In the genomic region with DNA sequence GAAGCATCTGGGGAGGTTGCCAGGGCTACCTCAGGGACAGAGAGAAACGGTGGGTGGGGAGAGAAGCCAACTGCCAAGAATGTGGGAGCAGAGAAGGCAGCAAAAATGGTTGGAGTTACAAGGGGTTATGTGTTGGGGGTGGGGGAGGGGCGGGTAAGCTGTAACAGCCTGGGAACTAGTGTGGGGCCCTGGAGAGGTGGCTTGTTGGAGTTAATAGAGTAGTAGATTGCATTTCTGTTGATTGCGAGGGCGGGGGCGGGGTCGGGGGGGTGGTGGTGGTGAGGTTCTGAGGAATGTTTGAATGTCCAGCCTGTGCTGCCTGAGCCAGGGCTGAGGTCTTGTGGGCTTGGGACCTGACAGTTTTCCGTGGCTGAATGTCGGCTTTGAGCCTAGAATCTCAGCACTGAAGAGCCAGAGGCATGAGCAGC, we compare ENCODE assay signal across 9 mouse cellular contexts. TPM values are rescaled to one million over a fixed set of nuclear protein-coding genes. Genes with fewer than 3 reads are reported as not detected.
DNase-seq lines count a peak whose midpoint lies in the region; ATAC-seq lines count a peak whose summit lies in the region.
"Had no signal": no experiment of that assay in that cellular context is flagged by ENCODE, and none has a peak within 500 bp of the region (broad histone marks: within the 10 kb centered on the region; RNA-seq: fewer than 3 reads in every experiment).

No protein-coding gene starts in this region.

- H3K36me3 ChIP-seq in hindbrain, embryonic 15.5 days, result peaks cover 5% of the 10 kb centered on the region
- H3K36me3 ChIP-seq in neural tube, embryonic 12.5 days, result peaks cover 5% of the 10 kb centered on the region

- no peak overlapping the region for H3K9ac ChIP-seq in hindbrain, embryonic 15.5 days
- H3K9ac ChIP-seq in neural tube, embryonic 12.5 days, result no peak overlapping the region

- no peaks in the 10 kb centered on the region for H3K27me3 ChIP-seq in hindbrain, embryonic 15.5 days
- no peaks in the 10 kb centered on the region for H3K27me3 ChIP-seq in neural tube, embryonic 12.5 days (replicated peaks)
- H3K27me3 ChIP-seq: megakaryocyte, embryonic 14.5 days had no signal

- peak; percentile 8 for DNase-seq in layer of hippocampus, adult 9-11 months
- no peak for DNase-seq in layer of hippocampus, adult 9-10 months (ENCODE audit: low spot score)
- peak; percentile 53 for DNase-seq in embryo, embryonic 11 days
- no peak for DNase-seq in spleen, adult 12 weeks (ENCODE audit: low spot score)
- no peak for DNase-seq in adrenal gland, postnatal 14 days
- no peak for DNase-seq in spleen, postnatal 36 days (ENCODE audit: low spot score in 2 of 2)

- peaks cover 19% of the 10 kb centered on the region for H3K4me1 ChIP-seq in hindbrain, embryonic 15.5 days (replicated peaks)
- peaks cover 12% of the 10 kb centered on the region for H3K4me1 ChIP-seq in neural tube, embryonic 12.5 days

- peak overlapping the region; percentile 25 for H3K27ac ChIP-seq in hindbrain, embryonic 15.5 days (replicated peaks)
- no peak overlapping the region for H3K27ac ChIP-seq in neural tube, embryonic 12.5 days

- peak; percentile 77 for ATAC-seq in hindbrain, embryonic 15.5 days (ENCODE audit: low FRiP score, low read depth)
- ATAC-seq in neural tube, embryonic 12.5 days (ENCODE audit: low FRiP score, low read depth), result peak; percentile 67

- H3K4me3 ChIP-seq in hindbrain, embryonic 15.5 days, result no peak overlapping the region
- H3K4me3 ChIP-seq in neural tube, embryonic 12.5 days, result no peak overlapping the region
- H3K4me3 ChIP-seq: megakaryocyte, embryonic 14.5 days had no signal

- WGBS in hindbrain, embryonic 15.5 days, result 37% methylated on average over 8 of the region's 8 CpGs
- 17% methylated on average over 8 of the region's 8 CpGs for WGBS in neural tube, embryonic 12.5 days

- H3K4me2 ChIP-seq in hindbrain, embryonic 15.5 days, result peak overlapping the region; percentile 7; the same call in 1 of the 2 replicates
- H3K4me2 ChIP-seq in neural tube, embryonic 12.5 days (replicated peaks), result peak overlapping the region; percentile 31; the same call in 1 of the 2 replicates

- H3K9me3 ChIP-seq in hindbrain, embryonic 15.5 days, result no peaks in the 10 kb centered on the region
- H3K9me3 ChIP-seq in neural tube, embryonic 12.5 days, result no peaks in the 10 kb centered on the region

RNA-seq across cellular contexts. Expression of a gene that starts 5.5 kb away (rescaled TPM):
- 19.9 and 22.6 TPM in 2 replicates for polyA plus RNA-seq in hindbrain, embryonic 15.5 days (2015; fragmentation: Nextera tagmentation; extraction: Ambion mirVana)
- polyA plus RNA-seq in neural tube, embryonic 12.5 days (2016; fragmentation: Nextera tagmentation; extraction: Ambion mirVana), result 25.5 and 27.6 TPM in 2 replicates
- total RNA-seq in adrenal gland, postnatal 14 days (2021), result 15.0 and 19.4 TPM in 2 replicates

RNA-seq across cellular contexts. Expression of a gene that starts 30.1 kb away (rescaled TPM):
- polyA plus RNA-seq in hindbrain, embryonic 15.5 days (2015; fragmentation: Nextera tagmentation; extraction: Ambion mirVana), result 15.7 and 15.9 TPM in 2 replicates
- polyA plus RNA-seq in neural tube, embryonic 12.5 days (2016; fragmentation: Nextera tagmentation; extraction: Ambion mirVana), result 17.4 and 18.6 TPM in 2 replicates
- total RNA-seq in adrenal gland, postnatal 14 days (2021), result 21.6 and 25.6 TPM in 2 replicates

RNA-seq across cellular contexts. Expression of a gene that starts 41.3 kb away (rescaled TPM):
- 1.9 and 2.7 TPM in 2 replicates for polyA plus RNA-seq in hindbrain, embryonic 15.5 days (2015; fragmentation: Nextera tagmentation; extraction: Ambion mirVana)
- polyA plus RNA-seq in neural tube, embryonic 12.5 days (2016; fragmentation: Nextera tagmentation; extraction: Ambion mirVana), result 0.41 and 0.42 TPM in 2 replicates
- total RNA-seq in adrenal gland, postnatal 14 days (2021), result not detected in 2 replicates

Comparison
In these comparisons a context has a peak if more than half of its experiments do, and no peak if none do; other contexts are left out.
1. DNase-seq: peak in layer of hippocampus, adult 9-11 months (single experiment) and embryo, embryonic 11 days (single experiment); none in layer of hippocampus, adult 9-10 months (single experiment), spleen, adult 12 weeks (single experiment), adrenal gland, postnatal 14 days (single experiment) and spleen, postnatal 36 days (0 of 2).